ENCODE assay signal across 19 mouse cellular contexts in the genomic region with DNA sequence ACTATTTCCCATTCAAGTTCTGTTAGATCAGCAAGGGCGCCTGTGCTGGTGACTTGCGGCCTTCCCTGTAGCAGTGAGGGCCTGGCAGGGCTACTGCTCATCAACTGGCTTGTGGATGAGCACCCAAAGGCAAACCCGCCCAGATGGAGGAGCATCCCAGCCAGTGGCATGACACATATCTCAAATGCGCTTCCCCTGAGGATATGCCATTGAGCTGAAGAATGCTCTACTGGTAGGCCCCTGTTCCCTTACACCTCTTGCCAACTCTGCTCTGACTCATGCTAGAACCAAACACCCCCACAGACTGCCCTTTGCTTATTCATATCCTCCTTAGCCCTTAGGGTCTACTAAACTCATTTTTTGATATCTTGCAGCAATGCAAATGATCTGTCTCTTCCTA. TPM values are rescaled to one million over a fixed set of nuclear protein-coding genes. Genes with fewer than 3 reads are reported as not detected.
"Had no signal": no experiment of that assay in that cellular context is flagged by ENCODE, and none has a peak within 500 bp of the region (broad histone marks: within the 10 kb centered on the region; RNA-seq: fewer than 3 reads in every experiment).

No protein-coding gene starts in this region.

- H3K9ac ChIP-seq: liver, postnatal 0 days; lung, embryonic 15.5 days; midbrain, embryonic 13.5 days; midbrain, embryonic 15.5 days; neural tube, embryonic 12.5 days had no signal

- H3K27me3 ChIP-seq: neural tube, embryonic 12.5 days had no signal

- H3K4me2 ChIP-seq: lung, embryonic 15.5 days; midbrain, embryonic 11.5 days; midbrain, embryonic 13.5 days; midbrain, embryonic 15.5 days; neural tube, embryonic 12.5 days had no signal

- H3K36me3 ChIP-seq: lung, embryonic 15.5 days; midbrain, embryonic 13.5 days; midbrain, embryonic 15.5 days; neural tube, embryonic 12.5 days had no signal

- H3K4me1 ChIP-seq: lung, embryonic 15.5 days; megakaryocyte, embryonic 14.5 days; midbrain, embryonic 13.5 days; midbrain, embryonic 15.5 days; neural tube, embryonic 12.5 days had no signal

- H3K9me3 ChIP-seq: lung, embryonic 15.5 days; megakaryocyte, embryonic 14.5 days; midbrain, embryonic 13.5 days; midbrain, embryonic 15.5 days; neural tube, embryonic 12.5 days had no signal

- H3K27ac ChIP-seq: lung, embryonic 15.5 days; macrophage; midbrain, embryonic 15.5 days; neural tube, embryonic 12.5 days had no signal

- H3K4me3 ChIP-seq: lung, embryonic 15.5 days; megakaryocyte, embryonic 14.5 days; midbrain, embryonic 13.5 days; midbrain, embryonic 15.5 days; neural tube, embryonic 12.5 days had no signal

- DNase-seq: liver, postnatal 0 days; lung, adult 2 months; lung, postnatal 14 days; retina, postnatal 1 day; right cerebral cortex, adult 18-20 months; right cerebral cortex, postnatal 25 days; right cerebral cortex, postnatal 4 days; spleen, adult 18-20 months; thymus, adult 18-20 months; thymus, postnatal 14 days; thymus, postnatal 36 days had no signal

- ATAC-seq: liver, postnatal 0 days; lung, postnatal 0 days; midbrain, embryonic 13.5 days; midbrain, embryonic 15.5 days had no signal

RNA-seq across cellular contexts. Expression of a gene that starts 57.4 kb away (rescaled TPM):
- polyA plus RNA-seq: macrophage had no signal
